Comparison of ENCODE assay signal across 9 mouse cellular contexts in the genomic region with DNA sequence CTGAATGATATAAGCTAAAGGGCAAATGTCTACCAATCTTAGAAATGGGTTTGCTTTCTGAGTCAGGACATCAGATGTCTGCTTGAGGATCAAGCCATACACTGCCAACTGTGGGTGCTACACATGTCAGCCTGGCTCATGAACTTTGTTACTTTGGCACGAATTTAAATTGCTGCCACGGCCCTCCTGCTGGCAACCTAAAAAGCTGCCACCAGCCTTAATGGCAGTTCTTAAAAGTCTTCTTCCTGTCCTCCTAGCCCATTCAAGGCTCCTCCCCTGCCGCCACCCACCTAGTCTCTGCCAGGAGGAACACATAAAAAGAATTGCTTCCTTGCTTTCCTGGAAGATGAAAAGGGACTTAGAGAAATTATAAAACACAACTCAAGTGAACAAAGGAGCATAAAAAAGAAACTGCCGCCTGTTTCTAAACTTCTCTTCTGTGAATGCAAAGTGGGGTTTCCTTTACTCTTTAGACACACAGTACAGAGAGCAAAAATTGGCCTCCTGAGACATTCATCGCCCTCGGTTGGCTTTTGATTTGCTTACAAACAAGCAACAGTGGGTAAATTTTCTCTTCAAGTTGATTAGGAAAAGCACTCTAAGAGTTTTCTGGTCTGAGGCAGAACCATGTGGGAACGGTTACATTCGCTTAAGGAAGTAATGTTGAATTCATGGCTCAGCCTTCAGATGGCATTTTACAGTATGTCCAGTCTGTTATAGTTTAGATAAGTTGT. TPM values are rescaled to one million over a fixed set of nuclear protein-coding genes. Genes with fewer than 3 reads are reported as not detected.
DNase-seq lines count a peak whose midpoint lies in the region; ATAC-seq and TF ChIP-seq lines count a peak whose summit lies in the region.
"Had no signal": no experiment of that assay in that cellular context is flagged by ENCODE, and none has a peak within 500 bp of the region (broad histone marks: within the 10 kb centered on the region; RNA-seq: fewer than 3 reads in every experiment).

No protein-coding gene starts in this region.

- H3K4me2 ChIP-seq in kidney, embryonic 16.5 days (replicated peaks; ENCODE audit: low read depth, low read length), result no peak overlapping the region
- H3K4me2 ChIP-seq in midbrain, embryonic 15.5 days, result peak overlapping the region; percentile 3; the same call in 1 of the 2 replicates
- H3K4me2 ChIP-seq in intestine, embryonic 16.5 days (ENCODE audit: low read depth, low read length), result no peak overlapping the region
- H3K4me2 ChIP-seq: lung, embryonic 15.5 days had no signal

- intact Hi-C loops in gastrocnemius, postnatal 36 days (cut with DNase I), result no loop called here

- TF ChIP-seq POLR2A in kidney, adult 2 months (IDR thresholded peaks at IDR 0.05; ENCODE audit: low read depth, low read length), result no peak

- 32% methylated on average over 8 of the region's 8 CpGs for WGBS in kidney, adult 2 months
- WGBS in kidney, embryonic 16.5 days, result 33% methylated on average over 8 of the region's 8 CpGs
- 21% methylated on average over 8 of the region's 8 CpGs for WGBS in midbrain, embryonic 15.5 days
- WGBS in intestine, embryonic 16.5 days, result 49% methylated on average over 8 of the region's 8 CpGs

- no peaks in the 10 kb centered on the region for H3K36me3 ChIP-seq in kidney, adult 2 months (ENCODE audit: control insufficient read depth, insufficient read depth, low read length)
- no peaks in the 10 kb centered on the region for H3K36me3 ChIP-seq in kidney, embryonic 16.5 days (ENCODE audit: insufficient read depth, low read length)
- H3K36me3 ChIP-seq in midbrain, embryonic 15.5 days (replicated peaks), result no peaks in the 10 kb centered on the region
- H3K36me3 ChIP-seq in intestine, embryonic 16.5 days (ENCODE audit: control insufficient read depth, insufficient read depth, low read length), result no peaks in the 10 kb centered on the region
- H3K36me3 ChIP-seq: lung, embryonic 15.5 days had no signal

- no peak for ATAC-seq in kidney, embryonic 16.5 days (ENCODE audit: low FRiP score, low TSS enrichment)
- ATAC-seq in midbrain, embryonic 15.5 days (replicated peaks), result no peak
- no peak for ATAC-seq in intestine, embryonic 16.5 days

- H3K9ac ChIP-seq in kidney, embryonic 16.5 days (replicated peaks; ENCODE audit: low read length), result no peak overlapping the region
- H3K9ac ChIP-seq in midbrain, embryonic 15.5 days, result no peak overlapping the region
- no peak overlapping the region for H3K9ac ChIP-seq in intestine, embryonic 16.5 days (ENCODE audit: low read depth, low read length)
- H3K9ac ChIP-seq: lung, embryonic 15.5 days had no signal

- H3K27ac ChIP-seq in kidney, adult 2 months (ENCODE audit: insufficient read depth, low read depth, low read length), result no peak overlapping the region
- H3K27ac ChIP-seq in kidney, embryonic 16.5 days (ENCODE audit: low read length), result no peak overlapping the region
- no peak overlapping the region for H3K27ac ChIP-seq in midbrain, embryonic 15.5 days
- no peak overlapping the region for H3K27ac ChIP-seq in intestine, embryonic 16.5 days (ENCODE audit: low read length)
- H3K27ac ChIP-seq: lung, embryonic 15.5 days had no signal

- no peak for TF ChIP-seq CTCF in kidney, adult 2 months (conservative IDR thresholded peaks at IDR 0.05; ENCODE audit: insufficient read depth, insufficient read length, low read depth, low read length)

- H3K27me3 ChIP-seq in kidney, adult 2 months (replicated peaks; ENCODE audit: control insufficient read depth, insufficient read depth, low read length), result no peaks in the 10 kb centered on the region
- H3K27me3 ChIP-seq in kidney, embryonic 16.5 days (ENCODE audit: insufficient read depth, low read length), result no peaks in the 10 kb centered on the region
- no peaks in the 10 kb centered on the region for H3K27me3 ChIP-seq in midbrain, embryonic 15.5 days (replicated peaks)
- no peaks in the 10 kb centered on the region for H3K27me3 ChIP-seq in intestine, embryonic 16.5 days (replicated peaks; ENCODE audit: control insufficient read depth, insufficient read depth, low read length)
- H3K27me3 ChIP-seq: lung, embryonic 15.5 days had no signal

- no peak overlapping the region for H3K4me3 ChIP-seq in kidney, adult 2 months (ENCODE audit: insufficient read depth, low read depth, low read length)
- no peak overlapping the region for H3K4me3 ChIP-seq in kidney, embryonic 16.5 days (ENCODE audit: low read length)
- H3K4me3 ChIP-seq in midbrain, embryonic 15.5 days, result no peak overlapping the region
- H3K4me3 ChIP-seq in intestine, embryonic 16.5 days (ENCODE audit: low read length), result no peak overlapping the region
- H3K4me3 ChIP-seq: lung, embryonic 15.5 days had no signal

- no peaks in the 10 kb centered on the region for H3K9me3 ChIP-seq in kidney, embryonic 16.5 days (ENCODE audit: low read length)
- no peaks in the 10 kb centered on the region for H3K9me3 ChIP-seq in midbrain, embryonic 15.5 days
- no peaks in the 10 kb centered on the region for H3K9me3 ChIP-seq in intestine, embryonic 16.5 days (ENCODE audit: control insufficient read depth, low read length)
- H3K9me3 ChIP-seq: lung, embryonic 15.5 days had no signal

- DNase-seq in kidney, adult 2 months, result peak; percentile 61
- DNase-seq in brain, adult 2 months (ENCODE audit: low read depth, low spot score), result peak; percentile 56
- peak; percentile 64 for DNase-seq in forelimb bud, embryonic 11.5 days (ENCODE audit: low read depth, low spot score)
- no peak for DNase-seq in spleen, adult 18-20 months
- DNase-seq in gastrocnemius, postnatal 36 days, result no peak

- H3K4me1 ChIP-seq in kidney, adult 2 months (ENCODE audit: control insufficient read depth, insufficient read depth, low read length), result 0 out of 2 replicates have a peak, but pooled peaks cover 3% of the 10 kb centered on the region
- peaks cover 14% of the 10 kb centered on the region for H3K4me1 ChIP-seq in kidney, embryonic 16.5 days (ENCODE audit: insufficient read depth, low read length)
- H3K4me1 ChIP-seq in midbrain, embryonic 15.5 days, result peaks cover 30% of the 10 kb centered on the region
- 0 out of 2 replicates have a peak, but pooled peaks cover 3% of the 10 kb centered on the region for H3K4me1 ChIP-seq in intestine, embryonic 16.5 days (ENCODE audit: control insufficient read depth, insufficient read depth, low read length)

RNA-seq across cellular contexts. Expression of gene Lix1, which starts 2.5 kb away (rescaled TPM):
- polyA plus RNA-seq in kidney, adult 2 months (2012; rRNA removed), result 0.94 and 1.0 TPM in 2 replicates
- 4.1 and 4.8 TPM in 2 replicates for polyA plus RNA-seq in kidney, embryonic 16.5 days (2015; fragmentation: Nextera tagmentation; extraction: Ambion mirVana)
- polyA plus RNA-seq in midbrain, embryonic 15.5 days (2015; fragmentation: Nextera tagmentation; extraction: Ambion mirVana), result 10.0 and 11.4 TPM in 2 replicates
- 1 to 10 TPM; 1.4 to 2.0 TPM for total RNA-seq in gastrocnemius, postnatal 36 days (2021)
- polyA plus RNA-seq in intestine, embryonic 16.5 days (2015; fragmentation: Nextera tagmentation; extraction: Ambion mirVana), result 3.1 and 4.0 TPM in 2 replicates

RNA-seq across cellular contexts. Expression of gene Riok2, which starts 30.9 kb away (rescaled TPM):
- 8.0 and 9.4 TPM in 2 replicates for polyA plus RNA-seq in kidney, adult 2 months (2012; rRNA removed)
- polyA plus RNA-seq in kidney, embryonic 16.5 days (2015; fragmentation: Nextera tagmentation; extraction: Ambion mirVana), result 30.0 and 33.3 TPM in 2 replicates
- polyA plus RNA-seq in midbrain, embryonic 15.5 days (2015; fragmentation: Nextera tagmentation; extraction: Ambion mirVana), result 20.4 and 24.0 TPM in 2 replicates
- 10 to 100 TPM; 12.5 to 13.0 TPM for total RNA-seq in gastrocnemius, postnatal 36 days (2021)
- polyA plus RNA-seq in intestine, embryonic 16.5 days (2015; fragmentation: Nextera tagmentation; extraction: Ambion mirVana), result 23.9 and 25.8 TPM in 2 replicates

Comparison
In these comparisons a context has a peak if more than half of its experiments do, and no peak if none do; other contexts are left out.
1. DNase-seq: peak in kidney, adult 2 months (single experiment), brain, adult 2 months (single experiment) and forelimb bud, embryonic 11.5 days (single experiment); none in spleen, adult 18-20 months (0 of 2) and gastrocnemius, postnatal 36 days (0 of 2).